Mouse (Mus musculus) gastrocnemius, adult 2 months (tissue): Measurements from ENCODE around the gene Ccdc172. TPM values are rescaled to one million over a fixed set of nuclear protein-coding genes. Genes with fewer than 3 reads are reported as not detected.

Experiments used
- DNase-seq: peaks from one replicate; pipeline ENCODE4 v3.0.0; 2022
- H3K27ac ChIP-seq: fragments of 200-600 bp; 2 replicates; pipeline ENCODE4 v1.8.1; 2022; ENCODE audit warnings: mild to moderate bottlenecking
- H3K4me3 ChIP-seq: fragments of 200-600 bp; 2 replicates; pipeline ENCODE4 v1.8.1; 2022; ENCODE audit warnings: mild to moderate bottlenecking, moderate library complexity
- CTCF ChIP-seq: fragments of 200-600 bp; IDR thresholded peaks from 2 replicates; pipeline ENCODE4 v1.8.1; 2022; ENCODE audit warnings: antibody characterized with exemption, mild to moderate bottlenecking, moderate library complexity
- intact Hi-C: fragments of 180-260 bp; cut with DNase I; formaldehyde crosslinking; loops from one replicate; pipeline ENCODE4 v1.15.1; 2025
- long read RNA-seq, 2 experiments: library from polyadenylated mRNA; stranded (forward); transcript quantifications; one replicate each; pipeline ENCODE4 v2.0.0; 2021
- total RNA-seq, 2 experiments: library from RNA; stranded (reverse); gene quantifications; 2 replicates each; pipeline ENCODE4 v1.2.3; 2021

Gene Ccdc172
- not detected for total RNA-seq
- long read RNA-seq, experiment 1, result 0 reads
- long read RNA-seq, experiment 2, result 0 reads

DNA sequence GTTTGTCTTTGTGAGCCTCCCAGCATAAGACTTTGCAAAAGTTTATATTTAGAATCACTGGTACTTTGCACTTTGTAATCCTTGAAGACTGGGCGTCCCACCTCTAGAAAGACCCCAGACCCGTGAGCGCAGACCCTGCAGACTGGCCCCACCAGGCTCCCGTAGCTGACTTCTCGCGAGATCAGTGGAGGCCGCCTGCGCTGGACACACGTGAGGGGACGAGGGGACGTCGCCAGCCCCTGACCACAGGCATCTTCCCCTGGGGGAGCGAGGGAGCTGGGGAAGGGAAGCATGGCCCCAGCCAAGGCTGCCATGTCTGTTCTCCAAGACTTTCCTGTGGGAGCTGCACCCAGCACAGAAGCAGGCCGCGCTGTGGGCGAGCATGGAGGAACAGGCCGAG lies at the start of gene Ccdc172:
Gene Ccdc172 (plus strand): TSS at position 176 of the 400 bp plus-strand sequence.
- TF ChIP-seq CTCF, result no peak
- no peak for DNase-seq
- H3K4me3 ChIP-seq, result no peak within 1 kb of the TSS
- no peak within 1 kb of the TSS for H3K27ac ChIP-seq
- intact Hi-C loops, result no loop called here

GRCm38 (mm10) chr19:58463755-58464154 lies 48.0 kb upstream of the Ccdc172 start:
- Histone ChIP-seq H3K27ac (no peak overlapping the region), H3K4me3 (no peak overlapping the region)
- DNase-seq, result no peak
- intact Hi-C loops, result loop anchor here (10.0 kb wide), 2 partner anchors 559 to 649 kb away; no protein-coding TSS in a partner anchor
- no peak for TF ChIP-seq CTCF

GRCm38 (mm10) chr19:58468331-58468730 lies 43.5 kb upstream of the Ccdc172 start:
- no peak overlapping the region for H3K27ac ChIP-seq
- no peak for DNase-seq
- no peak overlapping the region for H3K4me3 ChIP-seq
- intact Hi-C loops, result loop anchor here (5.0 to 10.0 kb wide), 5 partner anchors 396 to 816 kb away; no protein-coding TSS in a partner anchor
- TF ChIP-seq CTCF, result no peak

DNA sequence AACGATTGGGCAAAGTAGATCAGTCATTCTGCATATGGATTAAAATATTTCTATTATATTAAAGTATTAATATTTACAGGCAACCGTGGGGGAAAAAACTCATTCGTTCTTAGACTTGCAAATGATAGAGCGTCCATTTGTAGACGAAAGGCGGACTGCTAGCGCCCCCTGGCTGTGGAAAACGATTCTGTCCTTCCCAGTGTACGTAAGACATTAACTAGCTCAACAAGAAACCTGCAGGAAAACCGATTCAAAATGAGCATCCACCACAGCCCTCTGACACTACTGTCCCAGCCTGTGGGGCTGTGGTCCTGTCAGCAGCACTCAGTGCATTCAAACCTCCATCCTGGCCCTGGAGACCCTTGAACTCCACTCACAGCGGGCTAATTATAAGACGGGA lies 42.4 kb upstream of the Ccdc172 start:
- intact Hi-C loops, result loop anchor here (5.0 to 10.0 kb wide), 5 partner anchors 397 to 817 kb away; no protein-coding TSS in a partner anchor
- peak; percentile 98 for TF ChIP-seq CTCF
- Histone ChIP-seq H3K27ac (no peak overlapping the region), H3K4me3 (no peak overlapping the region)
- peak; percentile 84 for DNase-seq

- Histone ChIP-seq H3K27ac (no peak overlapping the region), H3K4me3 (no peak overlapping the region)
- TF ChIP-seq CTCF, result no peak
- intact Hi-C loops, result no loop called here
- no peak for DNase-seq
Observed at GRCm38 (mm10) chr19:58474251-58474650, 37.5 kb upstream of the Ccdc172 start.

DNA sequence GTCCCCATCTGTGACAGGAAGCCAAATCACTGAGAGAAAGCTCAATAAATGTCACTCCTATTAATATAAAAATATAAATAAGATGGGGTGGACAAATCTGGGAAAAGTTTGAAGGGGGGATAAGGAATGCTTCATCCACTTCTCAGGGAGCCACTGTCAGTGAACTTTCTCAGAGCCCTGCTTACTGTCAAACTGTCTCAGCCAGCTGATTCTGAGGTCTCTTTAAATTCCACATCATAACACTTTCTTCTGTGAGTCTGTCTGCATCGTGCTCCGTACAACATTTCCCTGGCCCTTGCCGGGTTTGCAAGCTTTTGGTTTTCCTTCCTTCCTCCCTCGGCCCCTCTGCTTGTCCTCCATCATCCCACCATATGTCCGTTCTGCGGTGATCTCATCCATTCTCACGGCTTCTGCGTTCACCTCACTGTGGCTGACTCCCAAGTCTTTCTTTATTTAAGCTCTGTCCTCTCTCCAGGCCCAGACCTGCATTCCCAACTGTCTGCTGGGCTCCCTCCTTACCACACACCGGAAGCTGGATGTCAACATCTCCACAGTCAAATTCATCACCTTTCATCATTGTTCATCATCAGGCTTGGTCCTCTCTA lies 29.3 kb upstream of the Ccdc172 start:
- Histone ChIP-seq H3K27ac (no peak overlapping the region), H3K4me3 (no peak overlapping the region)
- intact Hi-C loops, result no loop called here
- no peak for TF ChIP-seq CTCF
- no peak for DNase-seq

GRCm38 (mm10) chr19:58486686-58487085 lies 25.1 kb upstream of the Ccdc172 start:
- no peak for TF ChIP-seq CTCF
- DNase-seq, result no peak
- Histone ChIP-seq H3K4me3 (no peak overlapping the region), H3K27ac (no peak overlapping the region)
- intact Hi-C loops, result no loop called here

GRCm38 (mm10) chr19:58497106-58497505 lies 14.7 kb upstream of the Ccdc172 start:
- intact Hi-C loops, result no loop called here
- TF ChIP-seq CTCF, result no peak
- H3K27ac ChIP-seq, result no peak overlapping the region
- H3K4me3 ChIP-seq, result no peak overlapping the region
- DNase-seq, result no peak

DNA sequence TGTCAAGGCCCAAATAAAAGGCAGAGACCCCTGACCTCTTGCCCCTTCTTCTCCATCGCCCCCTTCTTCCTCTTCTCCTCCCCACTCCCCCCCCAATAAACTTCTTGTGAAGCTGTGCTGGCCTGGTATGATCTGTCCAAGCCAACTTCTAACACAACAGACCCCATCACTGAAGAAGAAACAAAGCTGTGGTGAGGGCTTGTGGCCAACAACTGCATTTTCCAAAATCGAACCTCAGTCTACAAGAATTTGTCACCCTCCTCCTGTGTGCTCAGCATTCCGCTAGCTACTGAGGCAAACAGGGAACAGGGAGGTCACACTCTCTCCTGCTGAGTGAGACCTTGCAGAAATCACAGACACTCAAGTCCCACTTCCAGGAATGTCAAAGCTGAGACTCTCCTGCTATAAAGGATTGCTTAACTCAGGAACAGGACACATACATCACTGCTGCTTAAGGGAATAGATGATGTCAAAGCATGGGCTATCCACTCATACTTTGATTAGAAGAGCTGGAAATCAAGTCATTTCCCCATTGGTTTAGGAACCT lies 12.3 kb upstream of the Ccdc172 start:
- intact Hi-C loops, result no loop called here
- no peak overlapping the region for H3K27ac ChIP-seq
- DNase-seq, result no peak
- no peak for TF ChIP-seq CTCF
- no peak overlapping the region for H3K4me3 ChIP-seq

- no peak for DNase-seq
- intact Hi-C loops, result no loop called here
- Histone ChIP-seq H3K27ac (no peak overlapping the region), H3K4me3 (no peak overlapping the region)
- no peak for TF ChIP-seq CTCF
Observed at GRCm38 (mm10) chr19:58500049-58500448, 11.7 kb upstream of the Ccdc172 start.

DNA sequence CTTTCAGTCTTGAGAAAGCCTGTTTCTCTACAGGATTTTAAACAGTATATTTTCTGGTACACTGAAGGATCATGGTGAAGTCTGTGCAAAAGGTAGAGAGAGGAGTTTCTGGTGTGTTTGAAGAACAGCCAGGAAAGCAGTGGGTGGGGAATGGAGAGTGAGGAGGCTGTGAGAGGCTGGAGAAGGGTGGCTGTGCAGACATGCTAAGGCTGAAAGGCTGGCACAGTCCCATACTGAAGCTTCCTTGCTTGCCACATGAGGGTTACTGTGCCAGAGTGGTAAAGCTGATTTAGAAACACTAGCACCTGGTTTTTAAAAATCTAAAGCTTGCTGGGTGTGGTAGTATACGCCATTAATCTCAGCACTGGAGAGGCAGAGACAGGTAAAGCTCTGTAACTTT lies 9.9 kb downstream of the Ccdc172 start:
- H3K27ac ChIP-seq, result no peak overlapping the region
- intact Hi-C loops, result no loop called here
- no peak overlapping the region for H3K4me3 ChIP-seq
- TF ChIP-seq CTCF, result no peak
- no peak for DNase-seq

GRCm38 (mm10) chr19:58523736-58524394 lies 12.1 kb downstream of the Ccdc172 start:
- TF ChIP-seq CTCF, result no peak
- intact Hi-C loops, result no loop called here
- DNase-seq, result no peak
- Histone ChIP-seq H3K27ac (no peak overlapping the region), H3K4me3 (no peak overlapping the region)

DNA sequence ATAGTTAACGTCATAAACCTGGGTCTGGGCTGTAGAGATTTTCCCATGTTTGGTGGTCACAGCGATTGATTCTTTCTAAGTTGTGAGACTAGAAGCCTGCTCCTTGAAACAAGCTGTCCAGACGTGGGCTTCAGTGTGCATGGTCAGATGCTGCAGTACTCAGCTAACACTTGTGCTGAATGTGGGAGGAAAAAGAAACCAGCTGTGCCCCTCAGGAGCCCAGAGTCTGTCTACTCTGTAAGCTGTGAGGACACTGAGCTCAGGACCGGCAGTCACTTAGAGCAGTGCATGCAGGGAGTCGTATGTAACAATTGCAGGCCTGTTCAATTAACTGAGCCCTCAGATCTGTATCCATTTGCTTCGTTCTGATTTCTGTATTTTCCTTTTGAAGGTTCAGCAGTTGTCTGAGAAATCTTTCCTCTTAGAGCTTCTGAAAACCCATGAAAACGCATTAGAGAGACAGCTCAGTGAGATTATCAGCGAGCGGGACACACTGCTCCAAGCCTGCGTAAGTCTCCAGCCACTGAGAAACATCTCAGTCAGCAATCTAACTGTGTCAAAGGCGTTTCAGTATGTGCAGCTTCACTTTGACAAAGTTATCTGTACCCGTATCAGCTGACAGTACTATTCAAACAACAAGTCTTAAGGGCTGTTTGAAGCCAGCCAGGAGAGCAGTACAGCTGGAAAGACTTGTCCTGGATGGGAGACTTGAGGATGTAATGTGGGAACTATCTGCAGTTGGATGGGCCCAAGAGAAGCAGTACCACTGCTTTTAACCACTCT lies 13.9 kb downstream of the Ccdc172 start:
- DNase-seq, result no peak
- Histone ChIP-seq H3K27ac (no peak overlapping the region), H3K4me3 (no peak overlapping the region)
- TF ChIP-seq CTCF, result no peak
- intact Hi-C loops, result no loop called here
